Mouse (Mus musculus) liver, embryonic 14.5 days (tissue): ENCODE results near the gene Olfr1318. TPM values are rescaled to one million over a fixed set of nuclear protein-coding genes. Genes with fewer than 3 reads are reported as not detected.

ENCODE experiments used
- ATAC-seq: fragments of 200-750 bp; cut with Nextera tagmentation; 2 replicates; pipeline ENCODE4 v1.8.0; 2017; ENCODE audit warnings: moderate number of reproducible peaks, mild to moderate bottlenecking, moderate library complexity; ENCODE audit not compliant: insufficient read depth
- DNase-seq, 3 experiments: peaks; one replicate each; pipeline ENCODE4 v3.0.0-alpha.2; 2012 to 2013; ENCODE audit warnings: low read depth in 3 of 3, low spot score in 3 of 3
- H3K27ac ChIP-seq: fragments of 300-500 bp; sonication (generic); 2 replicates; pipeline ENCODE4 v1.5.1; 2014; ENCODE audit warnings: moderate library complexity, mild to moderate bottlenecking, control low read depth, inconsistent platforms
- H3K27me3 ChIP-seq: fragments of 300-500 bp; sonication (generic); 2 replicates; pipeline ENCODE4 v1.6.1; 2014; ENCODE audit warnings: mild to moderate bottlenecking, low read length, moderate library complexity; ENCODE audit not compliant: control insufficient read depth, insufficient read depth
- H3K36me3 ChIP-seq: fragments of 300-500 bp; sonication (generic); replicated peaks from 2 replicates; pipeline ENCODE4 v1.6.1; 2014; ENCODE audit warnings: low read depth; ENCODE audit not compliant: control insufficient read depth, insufficient read depth
- H3K4me1 ChIP-seq, 2 experiments: fragments of 200-500 bp in 1 of 2; fragments of 300-500 bp in 1 of 2; sonication (generic) in 1 of 2; replicated peaks; 2 replicates each; pipeline ENCODE4 v1.6.1; 2012 to 2014; ENCODE audit warnings: antibody characterized with exemption in 1 of 2, inconsistent platforms in 1 of 2, low read length in 1 of 2; ENCODE audit not compliant: control insufficient read depth in 2 of 2, insufficient read depth in 2 of 2
- H3K4me2 ChIP-seq: fragments of 300-500 bp; sonication (generic); 2 replicates; pipeline ENCODE4 v1.6.1; 2014; ENCODE audit warnings: low read depth, mild to moderate bottlenecking, control low read depth, moderate library complexity
- H3K4me3 ChIP-seq, 2 experiments: fragments of 200-500 bp in 1 of 2; fragments of 300-500 bp in 1 of 2; sonication (generic) in 1 of 2; 2 replicates each; pipeline ENCODE4 v1.5.1; 2012 to 2014; ENCODE audit warnings: low read depth in 2 of 2, low read length in 2 of 2, mild to moderate bottlenecking in 2 of 2, control low read depth in 1 of 2, inconsistent platforms in 1 of 2, moderate library complexity in 1 of 2; ENCODE audit not compliant: insufficient read depth in 1 of 2
- H3K9ac ChIP-seq: fragments of 300-500 bp; sonication (generic); replicated peaks from 2 replicates; pipeline ENCODE4 v1.6.1; 2014; ENCODE audit warnings: mild to moderate bottlenecking, control low read depth, moderate library complexity
- H3K9me3 ChIP-seq: fragments of 300-500 bp; sonication (generic); 2 replicates; pipeline ENCODE4 v1.6.1; 2016; ENCODE audit warnings: low read length, mixed read lengths; ENCODE audit not compliant: control insufficient read depth
- CTCF ChIP-seq: IDR thresholded peaks from 2 replicates; pipeline ENCODE4 v1.5.1; 2016; ENCODE audit warnings: antibody characterized with exemption, low read depth, control low read depth
- EP300 ChIP-seq: IDR thresholded peaks from 2 replicates; pipeline ENCODE4 v1.6.1; 2016; ENCODE audit warnings: antibody characterized with exemption, low read depth
- WGBS: fragments of 180-500 bp; shearing (Covaris S2); extraction: QIAGEN DNeasy Blood & Tissue Kit; methylation state at CpG from one replicate; pipeline ENCODE4 v1.1.7; 2014; ENCODE audit not compliant: insufficient replicate concordance; 5-methylcytosine and 5-hydroxymethylcytosine counted together
- polyA plus RNA-seq, 2 experiments: library from polyadenylated mRNA; depleted of rRNA in 1 of 2; stranded (reverse) in 1 of 2; unstranded in 1 of 2; fragments of >200 nt; fragmentation: Nextera tagmentation in 1 of 2; extraction: Ambion mirVana in 1 of 2; gene quantifications; 2 replicates each; pipeline versions ENCODE4 v1.2.1 to v1.2.3; 2012 to 2014

Gene Olfr1318
- polyA plus RNA-seq (2012; rRNA removed) (not detected in 2 replicates), polyA plus RNA-seq (2014; fragmentation: Nextera tagmentation; extraction: Ambion mirVana) (not detected in 2 replicates)

GRCm38 (mm10) chr2:112153898-112154297 is at the start of gene Olfr1318:
Gene Olfr1318 (plus strand): TSS chr2:112154198.
- no peak within 1 kb of the TSS for H3K27ac ChIP-seq
- H3K4me3 ChIP-seq: no peak within 1 kb of the TSS
- no peak for DNase-seq
- no peak for ATAC-seq
- H3K9ac ChIP-seq: no peak within 1 kb of the TSS
- no peaks in the 10 kb centered on the region for H3K4me1 ChIP-seq
- TF ChIP-seq EP300 (no peak), CTCF (no peak)
- H3K4me2 ChIP-seq: no peak within 1 kb of the TSS
- H3K9me3 ChIP-seq: no peaks in the 10 kb centered on the region
- H3K36me3 ChIP-seq: no peaks in the 10 kb centered on the region
- H3K27me3 ChIP-seq: no peaks in the 10 kb centered on the region

DNA sequence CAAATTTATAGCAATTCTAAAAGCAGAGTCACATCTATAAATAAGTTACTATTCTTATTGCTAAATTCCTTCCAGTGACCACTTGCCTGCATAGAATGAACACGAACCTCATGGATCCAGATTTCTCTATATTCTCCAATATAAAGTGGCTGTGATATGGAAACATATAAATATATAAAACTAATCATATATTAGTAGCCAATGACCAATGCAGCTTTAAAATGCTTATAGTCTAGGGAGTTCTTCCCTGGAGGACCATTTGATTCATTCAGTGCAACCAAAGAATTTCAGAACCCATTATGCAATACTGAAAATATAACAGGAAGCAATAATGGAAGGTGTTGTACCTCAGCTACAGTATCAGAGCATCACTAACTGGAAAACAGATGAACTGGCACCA is 38.7 kb upstream of the Olfr1318 start, which contains the start of gene Olfr1315-ps1:
Olfr1315-ps1 (minus strand) TSS at position 101 of the 400 bp plus-strand sequence.
- Histone ChIP-seq H3K4me1 (no peaks in the 10 kb centered on the region), H3K9me3 (no peaks in the 10 kb centered on the region), H3K27me3 (no peaks in the 10 kb centered on the region), H3K4me2 (no peak within 1 kb of the TSS), H3K9ac (no peak within 1 kb of the TSS), H3K4me3 (no peak within 1 kb of the TSS), H3K27ac (no peak within 1 kb of the TSS), H3K36me3 (no peaks in the 10 kb centered on the region)
- no peak for ATAC-seq
- no peak for TF ChIP-seq EP300
- no peak for TF ChIP-seq CTCF
- no peak for DNase-seq
- WGBS: 29% methylated on average over 1 of the region's 1 CpGs

GRCm38 (mm10) chr2:112134877-112135276 is 19.1 kb upstream of the Olfr1318 start, which contains the start of gene Olfr1316:
Gene Olfr1316 (minus strand): TSS chr2:112134977.
- 69% methylated on average over 2 of the region's 2 CpGs for WGBS
- no peak for ATAC-seq
- no peak for DNase-seq
- Histone ChIP-seq H3K4me1 (no peaks in the 10 kb centered on the region), H3K27me3 (no peaks in the 10 kb centered on the region), H3K9ac (no peak within 1 kb of the TSS), H3K4me3 (no peak within 1 kb of the TSS), H3K27ac (no peak within 1 kb of the TSS), H3K36me3 (no peaks in the 10 kb centered on the region), H3K9me3 (no peaks in the 10 kb centered on the region), H3K4me2 (no peak within 1 kb of the TSS)
- no peak for TF ChIP-seq EP300
- TF ChIP-seq CTCF: no peak

DNA sequence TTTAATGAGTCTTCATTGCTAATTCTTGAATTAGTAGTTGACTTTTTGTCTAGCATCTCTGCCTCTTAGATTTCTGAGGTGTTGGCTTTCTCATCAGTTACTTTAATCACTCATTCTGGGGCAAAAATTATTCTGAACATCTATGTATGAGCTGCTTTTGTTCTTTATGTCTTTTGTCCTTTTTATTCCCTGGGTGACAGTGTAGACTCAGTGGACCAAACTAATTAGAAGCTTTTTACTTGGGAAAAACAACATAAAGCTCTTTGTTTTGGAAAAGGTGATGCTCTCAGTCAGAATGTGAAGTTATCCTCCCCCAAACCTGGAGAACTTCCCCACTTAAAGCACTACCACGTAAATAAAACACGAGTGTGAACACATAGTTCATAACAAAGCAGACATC is 14.0 kb upstream of the Olfr1318 start, which contains the start of gene Olfr1317:
Olfr1317 (plus strand) TSS at position 301 of the 400 bp plus-strand sequence.
- TF ChIP-seq CTCF: no peak
- no peak for TF ChIP-seq EP300
- H3K9ac ChIP-seq: no peak within 1 kb of the TSS
- no peak within 1 kb of the TSS for H3K27ac ChIP-seq
- no peak within 1 kb of the TSS for H3K4me2 ChIP-seq
- no peak for DNase-seq
- H3K36me3 ChIP-seq: no peaks in the 10 kb centered on the region
- no peaks in the 10 kb centered on the region for H3K27me3 ChIP-seq
- 42% methylated on average over 2 of the region's 2 CpGs for WGBS
- no peak for ATAC-seq
- H3K9me3 ChIP-seq: no peaks in the 10 kb centered on the region
- H3K4me3 ChIP-seq: no peak within 1 kb of the TSS
- no peaks in the 10 kb centered on the region for H3K4me1 ChIP-seq

DNA sequence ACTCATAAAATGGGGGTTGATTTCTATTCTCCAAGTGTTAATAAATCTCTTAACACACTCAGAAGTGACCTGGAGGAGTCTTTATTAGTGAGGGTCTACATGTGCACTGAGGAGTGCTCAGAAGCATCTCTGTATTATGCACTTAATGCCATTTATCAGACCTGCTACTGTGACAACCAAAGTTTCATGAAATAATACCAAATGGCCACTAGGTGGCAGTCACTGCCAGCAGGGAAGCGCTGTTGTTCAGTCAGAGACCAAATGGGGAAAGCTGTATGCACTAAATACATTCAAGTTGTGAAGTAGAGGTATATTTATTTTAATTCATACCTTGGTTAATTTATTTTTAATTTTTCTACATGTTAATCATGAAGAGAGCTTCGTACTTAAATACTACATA is 42.9 kb downstream of the Olfr1318 start:
- Histone ChIP-seq H3K4me1 (no peaks in the 10 kb centered on the region), H3K27ac (no peak overlapping the region), H3K9ac (no peak overlapping the region), H3K9me3 (no peaks in the 10 kb centered on the region), H3K4me3 (no peak overlapping the region), H3K36me3 (no peaks in the 10 kb centered on the region), H3K27me3 (no peaks in the 10 kb centered on the region), H3K4me2 (no peak overlapping the region)
- TF ChIP-seq CTCF (peak; percentile 83), EP300 (no peak)
- peak; percentile 18 to 43 (median 19) for DNase-seq
- WGBS: 2% methylated on average over 2 of the region's 2 CpGs
- no peak for ATAC-seq
